Mouse (Mus musculus) liver, embryonic 15.5 days (tissue): Measurements from ENCODE around the gene Gm10644. TPM values are rescaled to one million over a fixed set of nuclear protein-coding genes. Genes with fewer than 3 reads are reported as not detected.

Source experiments
- ATAC-seq: fragments of 200-750 bp; cut with Nextera tagmentation; 2 replicates; pipeline ENCODE4 v1.8.0; 2017; ENCODE audit warnings: moderate number of reproducible peaks, mild to moderate bottlenecking, moderate library complexity; ENCODE audit not compliant: insufficient read depth
- H3K27ac ChIP-seq: fragments of 300-500 bp; sonication (generic); replicated peaks from 2 replicates; pipeline ENCODE4 v1.5.1; 2015; ENCODE audit warnings: mild to moderate bottlenecking, inconsistent platforms
- H3K27me3 ChIP-seq: fragments of 300-500 bp; sonication (generic); 2 replicates; pipeline ENCODE4 v1.6.1; 2015; ENCODE audit warnings: mild to moderate bottlenecking, inconsistent platforms
- H3K36me3 ChIP-seq: fragments of 300-500 bp; sonication (generic); replicated peaks from 2 replicates; pipeline ENCODE4 v1.6.1; 2015; ENCODE audit warnings: moderate library complexity, mild to moderate bottlenecking, inconsistent platforms
- H3K4me1 ChIP-seq: fragments of 300-500 bp; sonication (generic); replicated peaks from 2 replicates; pipeline ENCODE4 v1.6.1; 2015; ENCODE audit warnings: inconsistent platforms
- H3K4me2 ChIP-seq: fragments of 300-500 bp; sonication (generic); 2 replicates; pipeline ENCODE4 v1.6.1; 2015; ENCODE audit warnings: moderate library complexity, mild to moderate bottlenecking, inconsistent platforms
- H3K4me3 ChIP-seq: fragments of 300-500 bp; sonication (generic); replicated peaks from 2 replicates; pipeline ENCODE4 v1.5.1; 2015; ENCODE audit warnings: mild to moderate bottlenecking, inconsistent platforms
- H3K9ac ChIP-seq: fragments of 300-500 bp; sonication (generic); 2 replicates; pipeline ENCODE4 v1.6.1; 2015; ENCODE audit warnings: moderate library complexity, mild to moderate bottlenecking, inconsistent platforms
- H3K9me3 ChIP-seq: fragments of 300-500 bp; sonication (generic); replicated peaks from 2 replicates; pipeline ENCODE4 v1.6.1; 2016; ENCODE audit warnings: inconsistent platforms
- whole genome bisulfite sequencing: fragments of 180-500 bp; shearing (Covaris S2); methylation state at CpG from one replicate; pipeline ENCODE4 v1.1.7; 2015; ENCODE audit warnings: mixed read lengths; ENCODE audit not compliant: insufficient replicate concordance; 5-methylcytosine and 5-hydroxymethylcytosine counted together
- polyA plus RNA-seq: library from polyadenylated mRNA; unstranded; fragments of >200 nt; fragmentation: Nextera tagmentation; extraction: Ambion mirVana; gene quantifications from 2 replicates; pipeline ENCODE4 v1.2.1, GENCODE M21; 2015

The Gm10644 gene
- polyA plus RNA-seq, 1 experiment from 2014 or later, result 0.39 TPM

- peaks cover 3% of the 10 kb centered on the region; the same call in 1 of the 2 replicates for H3K36me3 ChIP-seq
- WGBS, result 47% methylated on average over 2 of the region's 2 CpGs
- no peak for ATAC-seq
Measured at GRCm38 (mm10) chr8:83934994-83935393, 20.0 kb downstream of the Gm10644 start.

GRCm38 (mm10) chr8:83934222-83934621 is 20.8 kb downstream of the Gm10644 start:
- H3K27ac ChIP-seq, result no peak overlapping the region
- ATAC-seq, result no peak
- 55% methylated on average over 5 of the region's 5 CpGs for WGBS
- no peak overlapping the region for H3K4me2 ChIP-seq
- H3K27me3 ChIP-seq, result no peaks in the 10 kb centered on the region
- H3K36me3 ChIP-seq, result peaks cover 3% of the 10 kb centered on the region; the same call in 1 of the 2 replicates
- H3K4me1 ChIP-seq, result no peaks in the 10 kb centered on the region
- H3K4me3 ChIP-seq, result no peak overlapping the region
- no peaks in the 10 kb centered on the region for H3K9me3 ChIP-seq
- H3K9ac ChIP-seq, result no peak overlapping the region

More at GRCm38 (mm10) chr8:83934994-83935393, 20.0 kb downstream of the Gm10644 start:
- Histone ChIP-seq H3K4me2 (no peak overlapping the region), H3K9me3 (no peaks in the 10 kb centered on the region), H3K9ac (no peak overlapping the region), H3K27ac (no peak overlapping the region), H3K4me3 (no peak overlapping the region), H3K27me3 (no peaks in the 10 kb centered on the region), H3K4me1 (no peaks in the 10 kb centered on the region)

- H3K27ac ChIP-seq, result no peak overlapping the region
- no peak for ATAC-seq
- no peaks in the 10 kb centered on the region for H3K4me1 ChIP-seq
- no peak overlapping the region for H3K9ac ChIP-seq
- no peak overlapping the region for H3K4me3 ChIP-seq
- no peaks in the 10 kb centered on the region for H3K27me3 ChIP-seq
- H3K4me2 ChIP-seq, result no peak overlapping the region
- 71% methylated on average over 7 of the region's 7 CpGs for WGBS
- no peaks in the 10 kb centered on the region for H3K36me3 ChIP-seq
- H3K9me3 ChIP-seq, result no peaks in the 10 kb centered on the region
Measured at GRCm38 (mm10) chr8:83926266-83926665, 28.7 kb downstream of the Gm10644 start.

GRCm38 (mm10) chr8:83924585-83924984 is 30.4 kb downstream of the Gm10644 start:
- no peak overlapping the region for H3K4me2 ChIP-seq
- H3K36me3 ChIP-seq, result no peaks in the 10 kb centered on the region
- no peak overlapping the region for H3K9ac ChIP-seq
- 70% methylated on average over 5 of the region's 5 CpGs for WGBS
- H3K4me1 ChIP-seq, result no peaks in the 10 kb centered on the region
- H3K4me3 ChIP-seq, result no peak overlapping the region
- H3K27ac ChIP-seq, result no peak overlapping the region
- no peaks in the 10 kb centered on the region for H3K27me3 ChIP-seq
- ATAC-seq, result no peak
- no peaks in the 10 kb centered on the region for H3K9me3 ChIP-seq

GRCm38 (mm10) chr8:83922727-83923126 is 32.3 kb downstream of the Gm10644 start:
- H3K4me1 ChIP-seq, result peaks cover 17% of the 10 kb centered on the region
- no peak for ATAC-seq
- H3K27ac ChIP-seq, result no peak overlapping the region
- H3K9ac ChIP-seq, result no peak overlapping the region
- H3K27me3 ChIP-seq, result no peaks in the 10 kb centered on the region
- 72% methylated on average over 8 of the region's 8 CpGs for WGBS
- no peaks in the 10 kb centered on the region for H3K9me3 ChIP-seq
- H3K36me3 ChIP-seq, result no peaks in the 10 kb centered on the region
- H3K4me3 ChIP-seq, result no peak overlapping the region
- no peak overlapping the region for H3K4me2 ChIP-seq

- Histone ChIP-seq H3K4me3 (no peak overlapping the region), H3K27ac (no peak overlapping the region), H3K9ac (no peak overlapping the region), H3K9me3 (no peaks in the 10 kb centered on the region), H3K4me2 (no peak overlapping the region), H3K27me3 (no peaks in the 10 kb centered on the region), H3K36me3 (no peaks in the 10 kb centered on the region), H3K4me1 (peaks cover 23% of the 10 kb centered on the region)
- 60% methylated on average over 3 of the region's 3 CpGs for WGBS
- ATAC-seq, result no peak
Measured at GRCm38 (mm10) chr8:83921558-83921957, 33.4 kb downstream of the Gm10644 start.

- Histone ChIP-seq H3K4me1 (peaks cover 40% of the 10 kb centered on the region), H3K36me3 (no peaks in the 10 kb centered on the region), H3K9me3 (no peaks in the 10 kb centered on the region), H3K27me3 (no peaks in the 10 kb centered on the region), H3K4me3 (no peak overlapping the region), H3K9ac (no peak overlapping the region), H3K27ac (no peak overlapping the region), H3K4me2 (no peak overlapping the region)
- no peak for ATAC-seq
- 50% methylated on average over 6 of the region's 6 CpGs for WGBS
Measured at GRCm38 (mm10) chr8:83917566-83917965, 37.4 kb downstream of the Gm10644 start.

GRCm38 (mm10) chr8:83916015-83916414 is 39.0 kb downstream of the Gm10644 start:
- Histone ChIP-seq H3K27me3 (no peaks in the 10 kb centered on the region), H3K9ac (no peak overlapping the region), H3K27ac (no peak overlapping the region), H3K9me3 (no peaks in the 10 kb centered on the region), H3K36me3 (no peaks in the 10 kb centered on the region), H3K4me2 (no peak overlapping the region), H3K4me3 (no peak overlapping the region), H3K4me1 (peaks cover 40% of the 10 kb centered on the region)
- ATAC-seq, result no peak
- 50% methylated on average over 5 of the region's 5 CpGs for WGBS

- Histone ChIP-seq H3K27ac (no peak overlapping the region), H3K9me3 (no peaks in the 10 kb centered on the region), H3K9ac (no peak overlapping the region), H3K27me3 (no peaks in the 10 kb centered on the region), H3K4me1 (peaks cover 40% of the 10 kb centered on the region), H3K4me2 (no peak overlapping the region), H3K36me3 (no peaks in the 10 kb centered on the region), H3K4me3 (no peak overlapping the region)
- no peak for ATAC-seq
- WGBS, result 23% methylated on average over 5 of the region's 5 CpGs
Measured at GRCm38 (mm10) chr8:83914860-83915259, 40.1 kb downstream of the Gm10644 start.

- Histone ChIP-seq H3K4me1 (peaks cover 36% of the 10 kb centered on the region), H3K27ac (no peak overlapping the region), H3K9me3 (no peaks in the 10 kb centered on the region), H3K27me3 (no peaks in the 10 kb centered on the region), H3K9ac (no peak overlapping the region), H3K36me3 (no peaks in the 10 kb centered on the region), H3K4me2 (no peak overlapping the region), H3K4me3 (no peak overlapping the region)
- 17% methylated on average over 3 of the region's 3 CpGs for WGBS
- no peak for ATAC-seq
Measured at GRCm38 (mm10) chr8:83914232-83914631, 40.8 kb downstream of the Gm10644 start.

GRCm38 (mm10) chr8:83911809-83912731 is 42.9 kb downstream of the Gm10644 start:
- peaks cover 17% of the 10 kb centered on the region for H3K4me1 ChIP-seq

More at GRCm38 (mm10) chr8:83911809-83912731, 42.9 kb downstream of the Gm10644 start:
- ATAC-seq, result no peak
- 57% methylated on average over 5 of the region's 5 CpGs for WGBS
- H3K27ac ChIP-seq, result no peak overlapping the region
- no peak overlapping the region for H3K9ac ChIP-seq
- no peaks in the 10 kb centered on the region for H3K36me3 ChIP-seq
- no peak overlapping the region for H3K4me2 ChIP-seq
- H3K27me3 ChIP-seq, result no peaks in the 10 kb centered on the region
- no peaks in the 10 kb centered on the region for H3K9me3 ChIP-seq
- no peak overlapping the region for H3K4me3 ChIP-seq
